Mouse (Mus musculus) C2C12 (cell line): Measurements from ENCODE around the gene Spata31d1a.

Source experiments
- CEBPB ChIP-seq: IDR thresholded peaks from one replicate; pipeline ENCODE4 v1.6.1; 2011; ENCODE audit warnings: low read depth, mild to moderate bottlenecking, control low read depth, moderate library complexity
- CTCF ChIP-seq: IDR thresholded peaks from one replicate; pipeline ENCODE4 v1.5.1; 2011; ENCODE audit not compliant: control insufficient read depth, insufficient read depth, insufficient read length

DNA sequence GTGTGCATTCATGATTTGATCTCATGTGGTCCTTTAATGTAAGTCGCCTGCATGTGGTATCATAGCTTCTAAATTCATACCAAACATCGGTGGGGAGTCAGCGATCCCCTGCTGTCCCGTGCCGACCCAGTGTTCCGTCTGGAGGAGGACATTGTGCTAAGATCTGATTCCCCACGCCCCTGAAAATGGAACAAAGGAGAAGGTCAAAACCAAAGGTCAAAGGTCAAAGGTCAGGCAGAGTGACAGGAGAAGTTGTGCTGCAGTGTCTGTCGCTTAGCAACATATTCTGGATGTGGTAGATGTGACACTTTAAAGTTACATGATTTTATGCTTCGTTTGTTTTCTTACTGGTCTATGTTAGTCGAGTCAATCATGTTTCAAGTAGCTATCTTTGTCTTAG, 18.7 kb downstream of the Spata31d1a start:
- TF ChIP-seq CTCF: no peak
- no peak for TF ChIP-seq CEBPB
